Mouse (Mus musculus) brown adipose tissue, adult 24 weeks (tissue): ENCODE results near the gene Traf7. TPM values are rescaled to one million over a fixed set of nuclear protein-coding genes. Genes with fewer than 3 reads are reported as not detected.

Source experiments
- H3K27ac ChIP-seq: fragments of 200-500 bp; replicated peaks from 2 replicates; pipeline ENCODE4 v1.5.1; 2012; ENCODE audit warnings: low read depth, mild to moderate bottlenecking, low read length
- H3K4me1 ChIP-seq: fragments of 200-500 bp; 2 replicates; pipeline ENCODE4 v1.6.1; 2012; ENCODE audit warnings: low read length, mixed read lengths; ENCODE audit not compliant: control insufficient read depth, insufficient read depth, insufficient read length
- H3K4me3 ChIP-seq: fragments of 200-500 bp; 2 replicates; pipeline ENCODE4 v1.5.1; 2012; ENCODE audit warnings: low read depth, mild to moderate bottlenecking, low read length, moderate library complexity; ENCODE audit not compliant: insufficient read depth
- polyA plus RNA-seq: library from polyadenylated mRNA; stranded (reverse); fragments of >200 nt; gene quantifications from 2 replicates; pipeline ENCODE4 v1.2.4, GENCODE M21; 2012; ENCODE audit not compliant: missing spikeins, insufficient read depth, insufficient read length

The Traf7 gene
- polyA plus RNA-seq, 1 experiment, result 42.0 TPM

GRCm38 (mm10) chr17:24469336-24469909 is 58.3 kb downstream of the Traf7 start:
- Histone ChIP-seq H3K4me3 (peak overlapping the region; percentile 82), H3K4me1 (peaks cover 14% of the 10 kb centered on the region), H3K27ac (peak overlapping the region; percentile 83)

DNA sequence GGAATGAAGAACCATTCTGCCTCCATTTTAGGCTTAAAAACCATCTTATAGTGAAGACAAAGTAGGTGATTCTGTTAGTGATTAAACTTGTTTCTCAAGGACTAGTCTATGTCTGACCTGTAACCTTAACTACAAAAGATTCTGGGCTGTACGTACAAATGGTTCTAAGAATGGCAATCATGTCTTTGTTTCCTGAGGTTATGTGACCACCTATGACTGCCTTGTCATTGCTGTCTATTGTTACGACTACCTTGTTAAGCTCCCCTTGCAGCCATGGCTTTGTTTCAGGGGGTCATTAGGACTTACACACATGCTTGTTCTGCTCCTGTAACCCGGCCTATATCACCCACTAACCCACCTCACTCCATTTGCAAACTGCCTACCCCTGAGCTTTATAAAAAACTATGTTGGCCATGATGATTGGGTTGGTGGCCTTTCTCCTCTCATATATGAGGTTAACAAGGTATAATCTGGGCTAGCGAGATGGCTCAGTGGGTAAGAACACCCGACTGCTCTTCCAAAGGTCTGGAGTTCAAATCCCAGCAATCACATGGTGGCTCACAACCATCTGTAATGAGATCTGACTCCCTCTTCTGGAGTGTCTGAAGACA is 59.0 kb downstream of the Traf7 start:
- Histone ChIP-seq H3K27ac (no peak overlapping the region), H3K4me1 (peaks cover 14% of the 10 kb centered on the region), H3K4me3 (no peak overlapping the region)

- H3K27ac ChIP-seq, result no peak overlapping the region
- no peaks in the 10 kb centered on the region for H3K4me1 ChIP-seq
- no peak overlapping the region for H3K4me3 ChIP-seq
These were observed 64.2 kb downstream of the Traf7 start for GRCm38 (mm10) chr17:24463374-24464133.

DNA sequence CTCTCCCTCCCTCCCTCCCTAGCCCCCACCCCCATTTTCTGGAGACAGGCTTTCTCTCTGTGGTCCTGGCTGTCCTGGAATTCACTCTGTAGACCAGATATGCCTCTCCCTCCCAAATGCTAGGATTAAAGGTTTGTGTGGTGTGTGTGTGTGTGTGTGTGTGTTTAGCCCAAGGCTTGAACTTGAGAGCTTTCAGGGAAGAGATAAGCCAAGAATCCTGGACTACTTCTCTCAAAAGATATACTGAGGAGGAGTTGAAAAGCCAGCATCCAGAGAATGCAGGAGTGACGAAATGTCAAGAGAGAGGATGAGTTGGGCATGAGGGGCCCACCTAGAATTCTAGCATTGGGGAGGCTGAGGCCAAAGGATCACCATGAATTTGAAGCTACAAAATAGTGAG is 64.8 kb downstream of the Traf7 start:
- H3K4me1 ChIP-seq, result no peaks in the 10 kb centered on the region
- no peak overlapping the region for H3K27ac ChIP-seq
- no peak overlapping the region for H3K4me3 ChIP-seq

GRCm38 (mm10) chr17:24461580-24461979 is 66.2 kb downstream of the Traf7 start:
- H3K4me1 ChIP-seq, result no peaks in the 10 kb centered on the region
- no peak overlapping the region for H3K27ac ChIP-seq
- H3K4me3 ChIP-seq, result no peak overlapping the region

Other genes with a start within 250 kb of the Traf7 start
- not detected in 2 replicates for gene Abca17, start 176.9 kb downstream of the Traf7 start, polyA plus RNA-seq
- 6.7 and 8.3 TPM in 2 replicates for gene Abca3, start 176.0 kb downstream of the Traf7 start, polyA plus RNA-seq
- 44.3 and 47.2 TPM in 2 replicates for gene Rnps1, start 113.4 kb downstream of the Traf7 start, polyA plus RNA-seq
- 1,121 and 1,239 TPM in 2 replicates for gene Eci1, start 101.3 kb downstream of the Traf7 start, polyA plus RNA-seq
- not detected in 2 replicates for gene Dnase1l2, start 84.8 kb downstream of the Traf7 start, polyA plus RNA-seq
- gene E4f1, start 57.6 kb downstream of the Traf7 start, polyA plus RNA-seq, result 6.9 and 7.0 TPM in 2 replicates
- 40.0 and 47.3 TPM in 2 replicates for gene Pgp, start 57.5 kb downstream of the Traf7 start, polyA plus RNA-seq
- not detected in 2 replicates for gene Bricd5, start 54.1 kb downstream of the Traf7 start, polyA plus RNA-seq
- gene Mlst8, start 48.9 kb downstream of the Traf7 start, polyA plus RNA-seq, result 6.6 and 9.8 TPM in 2 replicates
- gene Caskin1, start 39.3 kb downstream of the Traf7 start, polyA plus RNA-seq, result not detected in 2 replicates
- gene Rab26, start 6.3 kb upstream of the Traf7 start, polyA plus RNA-seq, result not detected in 2 replicates
- 8.2 and 10.1 TPM in 2 replicates for gene Pkd1, start 21.9 kb upstream of the Traf7 start, polyA plus RNA-seq
- 67.6 and 69.2 TPM in 2 replicates for gene Tsc2, start 104.7 kb upstream of the Traf7 start, polyA plus RNA-seq
- 3.4 and 7.7 TPM in 2 replicates for gene Nthl1, start 104.7 kb upstream of the Traf7 start, polyA plus RNA-seq
- gene Slc9a3r2, start 122.4 kb upstream of the Traf7 start, polyA plus RNA-seq, result 20.1 and 32.2 TPM in 2 replicates
- not detected in 2 replicates for gene Npw, start 130.5 kb upstream of the Traf7 start, polyA plus RNA-seq
- gene Zfp598, start 141.7 kb upstream of the Traf7 start, polyA plus RNA-seq, result 9.2 and 10.0 TPM in 2 replicates
- gene Syngr3, start 162.0 kb upstream of the Traf7 start, polyA plus RNA-seq, result not detected in 2 replicates
- 32.8 and 36.9 TPM in 2 replicates for gene Gfer, start 168.2 kb upstream of the Traf7 start, polyA plus RNA-seq
- gene Noxo1, start 168.3 kb upstream of the Traf7 start, polyA plus RNA-seq, result 1.1 TPM in 1 of 2 replicates, not detected in the other
- gene Tbl3, start 179.7 kb upstream of the Traf7 start, polyA plus RNA-seq, result 19.9 TPM in 2 replicates
- gene Rnf151, start 190.1 kb upstream of the Traf7 start, polyA plus RNA-seq, result not detected in 2 replicates
- gene Rps2, start 190.2 kb upstream of the Traf7 start, polyA plus RNA-seq, result 608 and 619 TPM in 2 replicates
- 1,098 and 1,103 TPM in 2 replicates for gene Ndufb10, start 196.5 kb upstream of the Traf7 start, polyA plus RNA-seq
- 4.8 and 10.7 TPM in 2 replicates for gene Rpl3l, start 199.9 kb upstream of the Traf7 start, polyA plus RNA-seq
- gene Msrb1, start 208.7 kb upstream of the Traf7 start, polyA plus RNA-seq, result 109 and 114 TPM in 2 replicates
- gene Hs3st6, start 225.1 kb upstream of the Traf7 start, polyA plus RNA-seq, result not detected in 2 replicates